Mouse (Mus musculus): ENCODE results near the gene Pipox. TPM values are rescaled to one million over a fixed set of nuclear protein-coding genes. Genes with fewer than 3 reads are reported as not detected.
A peak's percentile ranks its signal among the peaks of the same experiment; 100 is the strongest.

The Pipox gene
- polyA plus RNA-seq, 1 experiment from 2014 or later = 0.66 TPM

- Histone ChIP-seq H3K27ac (no peak overlapping the region), H3K27me3 (peaks cover 38% of the 10 kb centered on the region), H3K4me2 (replicated peaks) (no peak overlapping the region), H3K4me3 (no peak overlapping the region), H3K9me3 (no peaks in the 10 kb centered on the region), H3K4me1 (peaks cover 18% of the 10 kb centered on the region), H3K9ac (no peak overlapping the region), H3K36me3 (no peaks in the 10 kb centered on the region)
- no peak for ATAC-seq (ENCODE audit: low FRiP score, low read depth)
- WGBS = 53% methylated on average over 1 of the region's 1 CpGs
These were observed 10.8 kb upstream of the Pipox start for GRCm38 (mm10) chr11:77904707-77905106.

GRCm38 (mm10) chr11:77903761-77904160 is 9.9 kb upstream of the Pipox start:
- Histone ChIP-seq H3K9me3 (no peaks in the 10 kb centered on the region), H3K9ac (no peak overlapping the region), H3K27me3 (peaks cover 35% of the 10 kb centered on the region), H3K27ac (no peak overlapping the region), H3K4me3 (no peak overlapping the region), H3K4me1 (peaks cover 18% of the 10 kb centered on the region), H3K4me2 (replicated peaks) (no peak overlapping the region), H3K36me3 (no peaks in the 10 kb centered on the region)
- ATAC-seq (ENCODE audit: low FRiP score, low read depth) = no peak
- 33% methylated on average over 3 of the region's 3 CpGs for WGBS

- Histone ChIP-seq H3K4me3 (no peak overlapping the region), H3K36me3 (no peaks in the 10 kb centered on the region), H3K9me3 (no peaks in the 10 kb centered on the region), H3K9ac (no peak overlapping the region; the same call in 1 of the 2 replicates), H3K27ac (no peak overlapping the region), H3K4me1 (peaks cover 20% of the 10 kb centered on the region), H3K27me3 (peaks cover 43% of the 10 kb centered on the region), H3K4me2 (replicated peaks) (no peak overlapping the region)
- 39% methylated on average over 8 of the region's 8 CpGs for WGBS
- ATAC-seq (ENCODE audit: low FRiP score, low read depth) = no peak
These were observed 8.0 kb upstream of the Pipox start for GRCm38 (mm10) chr11:77901775-77902355.

GRCm38 (mm10) chr11:77901366-77901765 is 7.5 kb upstream of the Pipox start:
- H3K27me3 ChIP-seq = peaks cover 47% of the 10 kb centered on the region
- H3K9me3 ChIP-seq = no peaks in the 10 kb centered on the region
- no peak overlapping the region for H3K27ac ChIP-seq
- no peak overlapping the region for H3K4me3 ChIP-seq
- H3K36me3 ChIP-seq = no peaks in the 10 kb centered on the region
- no peak overlapping the region for H3K4me2 ChIP-seq (replicated peaks)
- 60% methylated on average over 5 of the region's 5 CpGs for WGBS
- H3K4me1 ChIP-seq = peaks cover 23% of the 10 kb centered on the region
- H3K9ac ChIP-seq = no peak overlapping the region; the same call in 1 of the 2 replicates
- no peak for ATAC-seq (ENCODE audit: low FRiP score, low read depth)

- no peaks in the 10 kb centered on the region for H3K9me3 ChIP-seq
- peaks cover 53% of the 10 kb centered on the region for H3K27me3 ChIP-seq
- H3K4me1 ChIP-seq = peaks cover 23% of the 10 kb centered on the region
- no peak overlapping the region for H3K4me3 ChIP-seq
- no peak overlapping the region for H3K4me2 ChIP-seq (replicated peaks)
- no peak for ATAC-seq (ENCODE audit: low FRiP score, low read depth)
- H3K27ac ChIP-seq = no peak overlapping the region
- no peak overlapping the region for H3K9ac ChIP-seq
- WGBS = 90% methylated on average over 4 of the region's 4 CpGs
- H3K36me3 ChIP-seq = no peaks in the 10 kb centered on the region
These were observed 6.8 kb upstream of the Pipox start for GRCm38 (mm10) chr11:77900696-77901095.

GRCm38 (mm10) chr11:77900187-77900586 is 6.3 kb upstream of the Pipox start:
- Histone ChIP-seq H3K9me3 (no peaks in the 10 kb centered on the region), H3K36me3 (no peaks in the 10 kb centered on the region), H3K27me3 (peaks cover 56% of the 10 kb centered on the region), H3K9ac (no peak overlapping the region), H3K4me3 (no peak overlapping the region), H3K27ac (no peak overlapping the region), H3K4me2 (replicated peaks) (no peak overlapping the region), H3K4me1 (peaks cover 23% of the 10 kb centered on the region)
- no peak for ATAC-seq (ENCODE audit: low FRiP score, low read depth)
- WGBS = 91% methylated on average over 3 of the region's 3 CpGs

GRCm38 (mm10) chr11:77896820-77897805 is 3.2 kb upstream of the Pipox start:
- peak overlapping the region; percentile 10; the same call in 1 of the 2 replicates for H3K27ac ChIP-seq
- H3K9me3 ChIP-seq = no peaks in the 10 kb centered on the region
- no peaks in the 10 kb centered on the region for H3K36me3 ChIP-seq
- peak overlapping the region; percentile 10; the same call in 1 of the 2 replicates for H3K4me3 ChIP-seq
- peak overlapping the region; percentile 31 for H3K4me2 ChIP-seq (replicated peaks)
- ATAC-seq (ENCODE audit: low FRiP score, low read depth) = no peak
- H3K27me3 ChIP-seq = peaks cover 56% of the 10 kb centered on the region
- 19% methylated on average over 23 of the region's 23 CpGs for WGBS
- peaks cover 35% of the 10 kb centered on the region for H3K4me1 ChIP-seq
- H3K9ac ChIP-seq = no peak overlapping the region

GRCm38 (mm10) chr11:77896480-77896819 is 2.6 kb upstream of the Pipox start:
- peaks cover 28% of the 10 kb centered on the region for H3K4me1 ChIP-seq
- 0 out of 2 replicates have a peak overlapping the region, but pooled peaks have one; percentile 10 for H3K4me3 ChIP-seq
- peaks cover 53% of the 10 kb centered on the region for H3K27me3 ChIP-seq
- no peaks in the 10 kb centered on the region for H3K9me3 ChIP-seq
- peak overlapping the region; percentile 31 for H3K4me2 ChIP-seq (replicated peaks)
- no peak for ATAC-seq (ENCODE audit: low FRiP score, low read depth)
- no peak overlapping the region for H3K9ac ChIP-seq
- WGBS = 52% methylated on average over 6 of the region's 6 CpGs
- no peak overlapping the region; the same call in 1 of the 2 replicates for H3K27ac ChIP-seq
- H3K36me3 ChIP-seq = no peaks in the 10 kb centered on the region

- no peak for ATAC-seq (ENCODE audit: low FRiP score, low read depth)
- Histone ChIP-seq H3K9me3 (no peaks in the 10 kb centered on the region), H3K27me3 (peaks cover 51% of the 10 kb centered on the region), H3K4me1 (peaks cover 27% of the 10 kb centered on the region), H3K36me3 (no peaks in the 10 kb centered on the region), H3K4me3 (no peak overlapping the region), H3K9ac (no peak overlapping the region), H3K4me2 (replicated peaks) (0 out of 2 replicates have a peak overlapping the region, but pooled peaks have one; percentile 31), H3K27ac (no peak overlapping the region)
- 77% methylated on average over 9 of the region's 9 CpGs for WGBS
These were observed 2.1 kb upstream of the Pipox start for GRCm38 (mm10) chr11:77896011-77896410.

GRCm38 (mm10) chr11:77894967-77895366 is 1.1 kb upstream of the Pipox start:
- H3K9me3 ChIP-seq = no peaks in the 10 kb centered on the region
- ATAC-seq (ENCODE audit: low FRiP score, low read depth) = no peak
- peaks cover 50% of the 10 kb centered on the region for H3K27me3 ChIP-seq
- no peak overlapping the region for H3K4me3 ChIP-seq
- no peak overlapping the region for H3K9ac ChIP-seq
- no peak overlapping the region for H3K27ac ChIP-seq
- 78% methylated on average over 2 of the region's 2 CpGs for WGBS
- no peaks in the 10 kb centered on the region for H3K36me3 ChIP-seq
- H3K4me2 ChIP-seq (replicated peaks) = no peak overlapping the region
- H3K4me1 ChIP-seq = peaks cover 27% of the 10 kb centered on the region

- Histone ChIP-seq H3K27ac (peak overlapping the region; percentile 39; the same call in 1 of the 2 replicates), H3K36me3 (no peaks in the 10 kb centered on the region), H3K9ac (no peak overlapping the region), H3K4me2 (replicated peaks) (peak overlapping the region; percentile 19), H3K9me3 (no peaks in the 10 kb centered on the region), H3K4me1 (peaks cover 27% of the 10 kb centered on the region), H3K27me3 (peaks cover 41% of the 10 kb centered on the region), H3K4me3 (no peak overlapping the region)
- ATAC-seq (ENCODE audit: low FRiP score, low read depth) = no peak
- WGBS = 38% methylated on average over 6 of the region's 6 CpGs
These were observed 613 bp downstream of the Pipox start for GRCm38 (mm10) chr11:77893283-77893682.

- H3K27me3 ChIP-seq = peaks cover 37% of the 10 kb centered on the region
- WGBS = 18% methylated on average over 5 of the region's 5 CpGs
- H3K36me3 ChIP-seq = no peaks in the 10 kb centered on the region
- H3K4me3 ChIP-seq = no peak overlapping the region
- H3K9ac ChIP-seq = no peak overlapping the region
- H3K27ac ChIP-seq = no peak overlapping the region
- no peak for ATAC-seq (ENCODE audit: low FRiP score, low read depth)
- no peak overlapping the region for H3K4me2 ChIP-seq (replicated peaks)
- H3K9me3 ChIP-seq = no peaks in the 10 kb centered on the region
- H3K4me1 ChIP-seq = peaks cover 27% of the 10 kb centered on the region
These were observed 1.0 kb downstream of the Pipox start for GRCm38 (mm10) chr11:77892883-77893282.
